Mouse (Mus musculus) erythroblast, embryonic 14.5 days (primary cell): ENCODE measurements around the gene Nudt16l1. TPM values are rescaled to one million over a fixed set of nuclear protein-coding genes. Genes with fewer than 3 reads are reported as not detected.

ENCODE experiments used
- H3K27me3 ChIP-seq: 2 replicates; pipeline ENCODE4 v1.6.1; 2012; ENCODE audit warnings: inconsistent platforms; ENCODE audit not compliant: control insufficient read depth
- H3K36me3 ChIP-seq: 2 replicates; pipeline ENCODE4 v1.6.1; 2012; ENCODE audit warnings: mild to moderate bottlenecking, inconsistent platforms; ENCODE audit not compliant: control insufficient read depth
- H3K4me1 ChIP-seq: 2 replicates; pipeline ENCODE4 v1.6.1; 2012; ENCODE audit warnings: inconsistent platforms; ENCODE audit not compliant: control insufficient read depth
- H3K4me3 ChIP-seq: replicated peaks from 2 replicates; pipeline ENCODE3; 2012; ENCODE audit warnings: moderate library complexity, mild to moderate bottlenecking, inconsistent platforms
- H3K9me3 ChIP-seq: 2 replicates; pipeline ENCODE4 v1.6.1; 2012; ENCODE audit warnings: low read length, inconsistent platforms, mixed read lengths; ENCODE audit not compliant: control insufficient read depth
- GATA1 ChIP-seq: IDR thresholded peaks from 2 replicates; pipeline ENCODE4 v1.6.1; 2012; ENCODE audit warnings: low read length, inconsistent platforms, mixed read lengths
- TAL1 ChIP-seq: IDR thresholded peaks from 3 replicates; pipeline ENCODE4 v1.6.1; 2012; ENCODE audit warnings: low read length, inconsistent platforms, mixed read lengths
- polyA plus RNA-seq: library from polyadenylated mRNA; stranded (reverse); fragments of >175 nt; gene quantifications from 2 replicates; pipeline ENCODE4 v1.2.3, GENCODE M21; 2012

Nudt16l1 gene
- polyA plus RNA-seq, 1 experiment: 0.69 TPM

DNA sequence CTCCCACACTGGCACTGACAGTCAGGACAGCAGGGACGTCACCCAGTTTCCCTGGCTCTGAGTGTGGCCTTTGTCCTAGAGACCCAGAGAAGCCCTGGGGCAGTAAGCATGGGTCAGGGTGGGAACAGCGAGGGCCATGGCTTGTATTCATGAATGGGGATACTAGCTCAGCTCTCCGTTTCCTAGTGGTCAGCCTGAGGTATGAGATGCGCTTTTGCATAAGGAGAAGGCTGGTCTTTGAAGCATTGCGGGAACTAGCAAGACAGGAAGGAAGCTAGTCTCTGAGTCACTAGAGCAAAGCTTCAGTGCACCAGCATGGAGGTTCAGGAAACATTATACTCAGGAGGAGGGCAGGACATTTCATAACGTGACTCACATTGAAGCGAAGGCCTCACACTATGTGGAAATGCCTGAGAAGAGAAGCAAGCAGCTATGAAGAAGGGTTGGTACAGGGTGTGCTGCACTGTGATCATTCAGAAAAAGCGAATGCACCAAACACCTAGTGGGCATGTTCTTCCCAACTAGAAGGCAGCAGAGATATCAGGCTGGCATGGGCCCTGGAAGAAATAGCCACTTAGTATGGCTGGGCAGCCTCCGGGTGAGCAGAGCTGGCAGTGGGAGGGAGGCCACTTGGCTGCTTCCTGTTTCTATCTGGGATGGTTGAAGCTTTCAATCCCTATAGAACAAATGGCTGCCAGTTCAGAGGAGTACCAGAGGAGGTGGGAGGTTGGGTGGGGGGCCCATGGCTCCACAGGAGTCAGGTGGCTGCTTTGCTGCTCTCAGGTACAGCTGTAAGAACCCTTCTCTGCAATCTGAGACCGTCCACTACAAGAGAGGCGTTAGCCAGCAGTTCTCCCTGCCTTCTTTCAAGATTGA is 25.4 kb upstream of the Nudt16l1 start:
- H3K36me3 ChIP-seq: peaks cover 52% of the 10 kb centered on the region
- peaks cover 9% of the 10 kb centered on the region for H3K4me1 ChIP-seq
- no peaks in the 10 kb centered on the region for H3K27me3 ChIP-seq
- H3K4me3 ChIP-seq: no peak overlapping the region
- TF ChIP-seq GATA1: no peak
- no peak for TF ChIP-seq TAL1
- no peaks in the 10 kb centered on the region for H3K9me3 ChIP-seq

DNA sequence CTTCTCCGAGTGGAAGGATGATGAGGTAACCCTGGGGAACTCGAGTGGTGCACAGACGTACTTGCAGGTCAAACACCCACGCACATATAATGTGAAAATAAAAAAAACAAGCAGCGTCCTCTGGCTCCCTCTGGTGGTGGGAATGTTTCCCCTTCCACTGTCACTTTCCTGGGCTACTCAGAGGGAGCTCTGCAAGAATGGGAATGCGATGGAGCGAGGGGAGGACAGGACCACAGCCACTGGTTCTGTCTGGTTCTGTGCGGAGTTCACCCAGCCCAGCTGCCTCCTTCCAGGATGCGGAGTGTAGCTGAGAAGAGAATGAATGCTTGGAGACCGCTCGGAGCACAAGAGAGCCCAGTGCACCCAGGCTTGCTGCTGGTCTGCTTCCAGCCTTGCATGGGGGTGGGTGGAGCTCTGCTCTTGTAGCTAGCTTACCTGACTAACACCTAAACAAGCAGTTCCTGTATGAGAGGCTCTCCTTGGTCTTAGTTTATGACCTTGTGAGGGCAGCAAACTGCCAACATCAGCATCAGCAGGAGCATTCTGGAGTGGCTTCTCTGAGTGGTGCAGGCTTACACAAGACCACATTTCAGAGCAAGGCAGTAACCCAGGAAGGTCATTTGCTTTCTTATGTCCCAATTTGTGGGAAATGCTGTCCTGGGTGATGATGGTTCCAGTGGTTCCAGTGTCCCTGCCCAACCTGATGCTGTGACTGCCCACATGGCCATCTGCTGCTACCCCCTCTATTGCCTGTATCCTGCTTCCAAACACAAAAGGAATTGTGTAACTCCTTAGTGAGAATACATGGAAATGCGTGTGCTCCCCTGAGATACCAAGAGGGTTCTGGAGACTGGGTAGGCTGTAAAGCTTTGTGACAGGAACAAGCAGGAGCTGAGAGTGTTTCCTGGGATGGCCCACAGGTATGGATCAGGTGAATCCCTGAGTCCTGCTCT is 24.5 kb upstream of the Nudt16l1 start:
- TF ChIP-seq TAL1 (no peak), GATA1 (no peak)
- H3K4me1 ChIP-seq: peaks cover 7% of the 10 kb centered on the region
- no peaks in the 10 kb centered on the region for H3K27me3 ChIP-seq
- no peaks in the 10 kb centered on the region for H3K9me3 ChIP-seq
- no peak overlapping the region for H3K4me3 ChIP-seq
- H3K36me3 ChIP-seq: peaks cover 48% of the 10 kb centered on the region

DNA sequence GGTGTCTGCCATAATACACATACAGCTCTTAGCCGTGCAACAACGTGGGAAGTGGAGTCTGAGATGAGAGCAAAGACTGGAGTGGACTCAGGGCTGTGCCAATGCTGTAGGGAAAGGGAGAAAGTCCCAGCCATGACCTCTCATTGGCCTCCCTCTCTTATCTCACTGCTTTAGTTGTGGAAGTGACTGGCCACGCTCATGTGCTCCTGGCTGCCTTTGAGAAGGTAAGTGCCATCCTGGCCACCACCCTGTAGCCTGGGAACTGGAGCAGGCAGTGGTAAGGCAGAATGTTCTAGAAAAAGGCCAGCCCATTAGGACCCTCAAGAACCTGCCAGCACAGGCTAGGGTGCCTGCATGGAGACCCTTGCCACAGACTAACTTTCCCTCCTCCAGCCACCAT is 22.6 kb upstream of the Nudt16l1 start:
- no peaks in the 10 kb centered on the region for H3K27me3 ChIP-seq
- H3K36me3 ChIP-seq: peaks cover 41% of the 10 kb centered on the region
- H3K4me3 ChIP-seq: no peak overlapping the region
- no peaks in the 10 kb centered on the region for H3K9me3 ChIP-seq
- TF ChIP-seq GATA1 (no peak), TAL1 (no peak)
- H3K4me1 ChIP-seq: peaks cover 7% of the 10 kb centered on the region

DNA sequence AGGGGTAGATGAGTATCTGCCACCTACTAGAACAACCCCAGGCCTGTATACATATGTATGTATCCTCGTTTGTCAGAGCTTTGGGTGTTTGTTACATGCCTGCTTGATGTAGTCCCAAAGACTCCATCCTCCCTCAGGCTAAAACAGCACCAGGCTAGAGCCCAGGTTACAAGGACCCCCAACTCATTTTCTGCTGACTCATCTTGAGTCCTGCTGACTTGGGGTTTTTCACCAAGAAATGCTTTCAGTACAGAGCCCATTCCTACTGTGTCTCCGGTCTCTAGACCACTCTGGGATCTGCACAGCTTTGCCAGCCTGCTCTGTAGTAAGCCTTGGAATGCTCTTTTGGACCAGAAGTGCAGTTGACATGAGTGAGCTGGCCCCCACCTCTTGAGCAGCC is 22.0 kb upstream of the Nudt16l1 start:
- Histone ChIP-seq H3K4me1 (peaks cover 7% of the 10 kb centered on the region), H3K36me3 (peaks cover 35% of the 10 kb centered on the region)

DNA sequence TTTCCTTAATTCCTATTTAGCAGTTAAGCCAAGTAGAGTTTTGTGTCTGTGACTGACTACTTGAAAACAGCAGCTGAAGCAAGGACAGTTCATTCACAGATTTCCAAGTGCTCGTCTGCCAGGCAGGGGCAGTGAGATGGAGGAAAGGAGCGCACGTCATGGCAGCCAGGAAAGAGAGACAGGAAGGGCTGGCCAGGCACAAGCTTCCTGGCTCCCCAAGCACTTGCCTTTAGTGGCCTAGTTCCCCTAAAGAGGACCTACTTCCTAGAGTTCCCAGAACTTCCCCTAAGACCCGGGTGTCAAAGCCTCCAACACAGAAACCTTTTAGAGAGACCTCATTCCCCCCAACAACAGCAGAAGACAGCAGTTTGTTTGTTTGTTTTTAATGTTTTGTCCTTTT is 18.0 kb upstream of the Nudt16l1 start:
- no peaks in the 10 kb centered on the region for H3K4me1 ChIP-seq
- peaks cover 41% of the 10 kb centered on the region for H3K36me3 ChIP-seq
- no peaks in the 10 kb centered on the region for H3K9me3 ChIP-seq
- no peaks in the 10 kb centered on the region for H3K27me3 ChIP-seq
- no peak overlapping the region for H3K4me3 ChIP-seq
- TF ChIP-seq GATA1 (no peak), TAL1 (no peak)

More for the DNA sequence above, 22.0 kb upstream of the Nudt16l1 start:
- Histone ChIP-seq H3K4me3 (no peak overlapping the region), H3K27me3 (no peaks in the 10 kb centered on the region), H3K9me3 (no peaks in the 10 kb centered on the region)
- no peak for TF ChIP-seq TAL1
- TF ChIP-seq GATA1: no peak

DNA sequence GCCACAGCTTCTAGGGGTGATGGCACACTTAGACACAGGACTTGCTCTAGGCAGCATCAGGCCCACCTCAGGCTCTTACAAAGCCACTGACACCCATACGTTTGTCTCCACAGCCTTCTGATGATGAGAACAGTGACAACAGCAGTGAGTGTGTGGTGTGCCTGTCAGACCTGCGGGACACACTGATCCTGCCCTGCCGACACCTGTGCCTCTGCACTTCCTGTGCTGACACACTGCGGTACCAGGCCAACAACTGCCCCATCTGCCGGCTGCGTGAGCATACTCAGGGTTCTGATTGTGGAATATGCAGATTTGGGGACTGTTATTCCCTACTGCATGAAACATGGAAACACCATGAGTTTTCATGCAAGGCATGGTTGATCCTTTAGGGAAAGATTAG is 16.1 kb upstream of the Nudt16l1 start:
- H3K9me3 ChIP-seq: no peaks in the 10 kb centered on the region
- no peaks in the 10 kb centered on the region; the same call in 1 of the 2 replicates for H3K4me1 ChIP-seq
- no peaks in the 10 kb centered on the region for H3K27me3 ChIP-seq
- peaks cover 53% of the 10 kb centered on the region for H3K36me3 ChIP-seq
- TF ChIP-seq GATA1 (no peak), TAL1 (no peak)
- H3K4me3 ChIP-seq: no peak overlapping the region

DNA sequence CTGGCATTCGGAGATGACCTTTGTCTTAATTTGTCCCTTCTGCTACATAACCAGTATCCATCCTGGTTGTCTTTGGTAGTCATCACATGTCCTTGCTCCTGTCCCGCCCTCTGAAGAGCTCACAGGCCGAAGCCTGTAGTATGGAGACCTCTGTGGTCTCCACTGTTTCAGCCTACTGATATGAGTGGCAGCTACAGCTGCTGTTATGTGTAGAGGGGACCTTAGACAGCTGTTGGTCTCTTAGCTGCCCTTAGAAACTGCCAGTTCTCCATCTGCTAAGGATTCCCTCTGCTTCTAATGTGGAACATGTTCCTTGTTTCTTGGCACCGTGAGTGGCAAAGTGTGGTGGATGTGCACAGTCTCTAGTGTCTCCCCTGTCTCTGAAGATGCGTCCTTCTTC is 14.6 kb upstream of the Nudt16l1 start:
- no peak for TF ChIP-seq TAL1
- TF ChIP-seq GATA1: no peak
- no peak overlapping the region for H3K4me3 ChIP-seq
- no peaks in the 10 kb centered on the region; the same call in 1 of the 2 replicates for H3K4me1 ChIP-seq
- peaks cover 61% of the 10 kb centered on the region for H3K36me3 ChIP-seq
- no peaks in the 10 kb centered on the region for H3K9me3 ChIP-seq
- H3K27me3 ChIP-seq: no peaks in the 10 kb centered on the region

DNA sequence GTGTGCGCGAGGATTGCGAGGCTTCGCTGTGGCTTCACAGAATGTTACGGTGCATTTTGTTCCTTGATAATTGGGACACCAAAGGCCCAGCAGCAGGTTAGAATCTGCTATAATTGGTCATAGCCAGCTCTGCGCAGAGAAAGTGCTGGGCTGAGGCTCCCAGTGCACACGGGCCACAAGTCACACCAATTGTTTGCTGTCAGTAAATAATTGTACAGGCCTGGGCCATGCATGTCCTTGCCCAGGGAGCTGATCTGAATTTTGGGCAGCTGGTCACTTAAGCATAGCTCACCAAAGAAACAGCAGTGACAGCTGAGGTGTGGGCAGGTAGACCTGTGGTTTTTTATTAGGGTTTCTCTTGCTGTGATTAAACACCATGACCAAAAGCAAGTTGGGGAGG is 10.6 kb upstream of the Nudt16l1 start:
- Histone ChIP-seq H3K9me3 (no peaks in the 10 kb centered on the region), H3K4me1 (no peaks in the 10 kb centered on the region; the same call in 1 of the 2 replicates), H3K36me3 (peaks cover 77% of the 10 kb centered on the region), H3K27me3 (no peaks in the 10 kb centered on the region), H3K4me3 (no peak overlapping the region)
- TF ChIP-seq TAL1: no peak
- TF ChIP-seq GATA1: no peak

DNA sequence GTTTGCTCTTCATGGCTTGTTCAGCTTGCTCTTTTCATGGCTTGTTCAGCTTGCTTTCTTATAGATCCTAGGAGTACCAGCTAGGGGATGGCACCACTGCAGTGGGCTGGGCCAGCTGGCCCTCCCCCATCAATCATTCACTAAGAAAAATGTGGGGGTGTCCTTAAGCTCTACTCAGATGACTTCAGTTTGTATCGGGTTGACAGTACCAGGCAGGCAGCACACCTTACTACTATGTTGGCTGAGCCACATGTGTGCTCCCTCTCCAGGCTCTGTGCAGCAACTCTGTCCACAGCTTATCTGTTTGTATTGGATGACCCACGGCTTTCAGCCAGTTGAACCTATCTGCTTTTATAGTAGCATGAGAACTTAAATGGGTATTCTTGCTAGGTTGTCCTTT is 10.1 kb upstream of the Nudt16l1 start:
- Histone ChIP-seq H3K4me3 (no peak overlapping the region), H3K9me3 (no peaks in the 10 kb centered on the region), H3K4me1 (no peaks in the 10 kb centered on the region; the same call in 1 of the 2 replicates), H3K27me3 (no peaks in the 10 kb centered on the region), H3K36me3 (peaks cover 73% of the 10 kb centered on the region)
- TF ChIP-seq GATA1 (no peak), TAL1 (no peak)
